Mouse (Mus musculus): ENCODE results near the gene Add3.

Add3 gene

DNA sequence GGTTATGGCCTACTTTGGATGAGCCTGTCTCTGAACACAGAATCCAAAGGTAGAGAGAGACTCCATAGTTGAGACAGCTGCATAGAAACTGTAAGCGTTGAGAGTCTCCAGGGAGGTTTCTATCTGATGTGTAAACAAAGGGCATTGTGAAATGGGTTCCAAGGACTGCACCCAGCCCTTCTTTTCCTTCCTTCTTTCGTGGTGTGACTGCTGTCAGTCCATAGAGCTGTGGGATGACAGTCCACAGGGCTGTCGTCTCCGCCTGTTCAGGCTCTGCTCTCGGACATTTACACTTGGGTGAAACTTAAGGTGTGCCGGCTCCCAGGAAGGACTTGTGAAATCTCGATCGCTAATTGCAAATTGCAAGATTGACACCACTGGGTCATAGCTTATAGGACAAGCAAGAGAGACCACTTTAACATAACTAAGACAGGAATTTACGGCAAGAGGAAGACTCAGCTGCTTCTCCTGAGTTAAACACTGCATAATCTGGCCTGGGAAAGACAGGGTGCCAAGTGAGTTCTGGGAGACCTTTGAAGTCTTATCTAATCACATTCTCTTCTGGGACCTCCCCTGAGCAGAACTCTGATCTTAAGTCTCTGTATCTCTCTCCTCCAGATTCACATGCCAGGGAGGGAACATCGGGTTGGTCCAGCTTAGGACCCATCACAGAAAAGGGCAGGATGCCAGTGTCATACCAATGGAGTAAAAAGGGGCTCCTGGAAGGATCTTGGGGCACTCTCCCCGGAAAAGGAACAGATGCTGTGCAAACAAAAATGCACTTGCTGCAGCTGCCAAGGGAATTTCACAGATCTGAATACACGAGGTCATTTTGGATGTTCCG is 11.5 kb upstream of the Add3 start:
- in situ Hi-C loops (cut with MboI, MseI), result loop anchor here in 1 of 2 experiments (5.0 kb wide), 1 partner anchor 66 kb away; no protein-coding TSS in a partner anchor

DNA sequence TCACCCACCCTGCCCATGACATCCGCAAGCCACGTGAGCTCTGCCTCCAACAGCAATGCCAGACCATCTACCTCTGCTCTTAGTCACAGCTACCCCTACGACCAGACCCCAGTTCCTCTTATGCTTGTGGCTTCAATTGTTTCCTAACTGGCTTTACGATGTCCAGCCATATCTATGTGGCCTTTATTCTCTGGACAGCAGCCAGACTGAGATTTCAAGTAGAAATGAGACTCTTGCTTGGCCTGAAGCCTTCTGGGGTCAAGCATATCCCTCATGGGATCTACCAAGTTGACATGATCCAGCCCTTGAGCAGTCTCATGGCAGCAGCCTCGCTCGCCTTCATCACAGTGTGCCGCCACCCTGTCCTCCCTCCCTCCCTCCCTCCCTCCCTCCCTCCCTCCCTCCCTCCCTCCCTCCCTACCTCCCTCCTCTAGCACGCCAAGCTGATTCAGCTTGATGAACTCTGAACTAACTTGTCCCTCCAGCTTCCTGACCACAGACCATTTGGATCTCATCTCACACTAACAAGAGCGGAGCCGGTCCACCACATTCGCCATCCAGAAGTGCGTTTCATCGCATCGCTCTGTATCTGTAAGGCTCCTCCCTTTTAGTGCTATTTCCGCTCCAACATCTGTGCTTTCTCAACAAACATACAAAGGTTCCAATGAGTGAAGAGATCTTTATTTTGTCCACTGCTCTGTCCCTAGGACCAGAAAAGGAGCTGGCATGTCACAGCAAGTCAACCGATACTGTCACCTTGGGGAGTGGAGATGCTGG is 9.7 kb upstream of the Add3 start:
- in situ Hi-C loops (cut with MboI, MseI), result loop anchor here in 1 of 2 experiments (5.0 kb wide), 1 partner anchor 43 kb away; no protein-coding TSS in a partner anchor

DNA sequence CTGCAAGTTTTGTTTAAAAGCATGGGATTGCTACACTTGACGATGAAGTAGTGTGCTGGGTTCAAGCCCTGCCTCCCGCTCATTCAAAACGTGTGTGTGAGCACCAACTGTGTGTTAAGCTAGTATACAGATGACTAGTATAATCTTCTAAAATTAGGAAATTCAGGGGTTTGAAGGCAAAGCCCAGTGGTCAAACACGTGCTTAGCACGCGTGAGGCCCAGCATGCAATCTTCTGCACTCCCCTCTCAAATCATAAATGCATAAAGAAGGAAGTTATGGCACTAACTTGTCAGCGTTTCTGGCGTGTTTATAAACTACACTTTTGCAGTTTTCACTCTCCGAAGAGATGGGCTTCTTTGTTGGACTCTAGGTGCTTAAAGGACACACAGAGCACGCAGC is 7.8 kb upstream of the Add3 start:
- in situ Hi-C loops (cut with MboI, MseI), result loop anchor here in 1 of 2 experiments (5.0 kb wide), 1 partner anchor 45 kb away; no protein-coding TSS in a partner anchor

DNA sequence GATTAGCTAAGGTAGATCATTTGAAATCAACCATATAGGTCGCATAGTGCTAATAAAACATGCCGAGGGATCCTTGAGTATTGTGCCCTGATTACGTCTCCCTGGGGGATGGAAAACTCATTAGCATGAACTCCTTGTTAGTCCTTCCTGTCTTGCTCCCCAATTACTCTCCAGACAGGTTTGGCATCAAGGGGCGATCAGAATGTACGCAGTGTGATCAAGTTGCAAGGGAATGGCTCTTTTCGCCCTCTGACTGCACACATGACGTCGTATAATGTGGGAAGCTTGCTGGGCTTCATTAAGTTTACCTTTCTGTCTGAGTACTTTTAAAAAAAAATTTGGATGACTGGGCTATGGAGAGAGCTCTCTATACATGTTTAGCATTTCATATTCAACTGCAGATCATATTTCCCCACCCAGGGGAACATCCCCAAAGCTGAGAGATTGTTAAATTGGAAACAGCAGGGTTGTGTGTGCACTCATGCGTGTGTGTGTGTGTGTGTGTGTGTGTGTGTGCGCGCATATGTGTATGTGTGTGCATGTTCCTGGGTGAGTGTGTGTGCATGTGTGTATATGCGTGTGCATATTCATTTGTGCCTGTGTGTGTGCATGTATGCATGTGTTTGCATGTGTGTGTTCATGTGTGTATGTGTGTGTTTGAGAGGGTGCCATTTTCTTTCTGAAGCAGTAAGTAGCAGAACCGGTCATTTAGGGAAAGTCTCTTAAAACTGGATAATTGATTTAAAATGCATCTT is 3.7 kb upstream of the Add3 start:
- in situ Hi-C loops (cut with MboI, MseI), result no loop called here

DNA sequence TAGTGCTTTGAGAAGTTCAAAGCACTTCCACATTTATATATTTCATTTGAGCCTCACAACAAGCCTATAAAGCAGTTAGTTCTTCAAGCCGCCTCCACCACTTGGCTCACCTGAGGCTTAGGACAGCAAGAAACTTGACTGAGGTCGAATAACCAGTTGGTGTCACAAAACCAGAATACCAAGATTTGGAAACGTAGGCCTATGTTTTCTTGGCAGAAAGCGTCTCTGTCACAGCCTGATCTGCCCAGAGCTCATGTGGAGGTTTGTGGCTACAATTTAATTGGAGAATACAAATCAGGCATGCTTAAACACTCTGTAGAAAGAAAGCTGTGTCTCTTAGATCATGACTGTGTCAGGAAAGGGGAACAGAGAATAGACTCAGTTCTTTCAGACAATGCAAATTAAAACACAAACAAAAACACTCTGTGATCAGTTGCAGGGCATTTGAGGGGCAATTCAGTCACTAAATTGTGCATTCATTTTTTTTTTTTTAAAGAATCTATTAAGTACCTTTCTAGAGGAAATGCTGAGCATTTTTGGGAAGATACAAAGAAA is 3.0 kb upstream of the Add3 start:
- in situ Hi-C loops (cut with MboI, MseI), result no loop called here

DNA sequence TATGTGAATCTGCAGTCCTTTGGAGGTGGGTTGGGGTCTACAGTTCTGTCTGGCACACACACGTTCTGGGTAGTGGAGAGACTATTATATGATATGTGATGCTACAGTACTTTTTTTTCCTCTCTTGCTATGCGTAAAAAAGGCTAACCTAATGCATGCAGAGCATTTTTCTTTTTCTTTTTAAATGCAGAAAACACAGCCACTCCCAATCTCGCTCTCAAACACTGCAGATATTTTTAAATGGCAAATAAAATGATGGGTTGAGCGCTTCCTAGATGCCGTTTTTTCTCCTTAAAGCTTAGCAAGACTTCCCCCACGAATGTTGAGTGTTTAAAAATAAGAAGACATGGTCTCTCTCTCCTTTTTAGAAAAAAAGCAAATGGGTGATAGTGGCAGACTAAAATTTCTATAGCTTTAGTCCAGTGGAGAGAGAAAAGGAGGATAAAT is 584 bp downstream of the Add3 start:
- in situ Hi-C loops (cut with MboI, MseI), result loop anchor here in 1 of 2 experiments (5.0 kb wide), 2 partner anchors 76 to 99 kb away; partner anchors contain the start of gene Xpnpep1

DNA sequence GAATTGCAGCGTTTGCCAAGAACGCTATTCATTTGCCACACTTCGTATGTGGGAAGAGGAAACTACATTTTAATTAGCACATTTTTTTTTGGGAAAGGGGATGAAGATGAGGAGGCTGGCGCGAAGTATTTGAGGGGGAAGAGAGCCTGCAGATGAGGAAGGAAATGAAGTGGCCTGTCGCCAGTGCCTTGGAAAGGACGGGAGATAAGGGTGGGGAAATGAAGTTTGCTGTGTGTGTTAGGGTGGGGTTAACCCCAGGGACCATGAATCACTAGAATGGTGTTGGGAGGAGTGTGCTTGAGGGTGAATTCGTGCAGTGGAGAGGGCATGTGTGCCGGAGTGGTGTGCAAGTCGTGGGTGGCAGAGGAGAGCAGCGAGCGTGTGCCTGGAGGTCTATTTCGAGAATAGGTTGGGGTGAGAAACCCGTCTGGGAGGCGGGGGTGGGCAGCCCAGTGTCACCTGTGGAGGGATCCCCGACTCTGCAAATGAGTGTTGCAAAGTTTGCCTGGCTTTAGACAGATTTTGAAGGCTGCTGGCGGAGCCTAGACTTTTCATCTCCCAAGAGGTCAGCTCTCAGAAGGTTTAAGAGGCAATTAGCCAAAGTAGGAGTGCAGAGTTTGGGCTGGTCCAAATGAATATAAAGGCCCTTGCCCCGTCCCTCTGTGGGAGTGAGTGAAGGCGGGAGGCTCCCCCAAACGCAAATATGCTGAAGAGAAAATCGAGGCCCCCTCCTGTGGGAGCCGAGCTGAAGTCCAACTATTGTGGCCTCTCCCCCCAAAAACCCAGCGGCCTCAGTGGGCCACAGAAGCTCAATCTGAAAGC is 1.2 kb downstream of the Add3 start:
- in situ Hi-C loops (cut with MboI, MseI), result loop anchor here in 1 of 2 experiments (5.0 kb wide), 2 partner anchors 76 to 99 kb away; partner anchors contain the start of gene Xpnpep1

DNA sequence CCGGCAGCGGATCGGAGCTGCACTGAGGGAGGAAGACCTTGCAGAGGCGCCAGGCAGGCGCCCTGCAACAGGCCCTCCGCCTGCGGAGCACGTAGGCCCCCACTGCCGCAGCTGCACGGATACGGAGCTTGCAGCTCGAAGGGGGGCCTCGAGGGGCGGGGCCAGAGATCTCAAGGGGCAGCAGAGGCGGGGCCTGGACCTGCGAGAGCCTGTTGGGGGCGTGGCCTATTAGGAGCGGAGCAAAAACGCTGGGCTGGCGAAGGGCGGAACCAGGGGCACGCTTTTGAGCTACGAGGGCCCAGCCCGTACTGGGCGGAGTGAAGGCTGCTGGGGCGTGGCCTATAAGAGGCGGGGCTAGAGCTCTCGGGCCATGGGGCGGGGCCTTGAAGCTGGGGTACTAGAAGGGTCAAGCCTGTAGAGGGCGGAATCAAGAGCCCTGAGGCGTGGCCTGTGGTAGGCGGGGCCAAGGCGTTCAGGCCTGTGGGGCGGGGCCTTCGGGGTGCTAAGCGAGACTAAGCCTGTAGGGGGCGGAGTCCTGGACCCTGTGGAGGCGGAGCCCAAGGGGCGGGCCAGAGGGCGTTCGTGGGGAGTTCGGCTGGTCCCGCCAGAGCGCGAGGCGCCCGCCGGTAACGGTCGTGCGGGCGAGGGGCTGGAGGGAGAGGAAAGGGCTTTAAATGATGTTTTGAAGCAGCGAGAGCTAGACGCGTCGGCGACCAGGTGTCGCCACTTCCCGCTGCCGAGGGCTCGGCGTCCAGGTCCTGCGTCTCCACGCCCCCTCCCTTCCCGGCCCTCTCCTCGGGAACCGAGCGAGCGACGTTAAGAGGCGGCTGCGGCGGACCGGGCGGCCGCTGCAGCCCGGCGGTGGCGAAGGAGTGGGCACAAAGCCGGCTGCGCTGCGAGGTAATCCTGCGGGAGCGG is 2.2 kb downstream of the Add3 start:
- in situ Hi-C loops (cut with MboI, MseI), result loop anchor here in 1 of 2 experiments (5.0 kb wide), 2 partner anchors 75 to 100 kb away; partner anchors contain the start of gene Xpnpep1

DNA sequence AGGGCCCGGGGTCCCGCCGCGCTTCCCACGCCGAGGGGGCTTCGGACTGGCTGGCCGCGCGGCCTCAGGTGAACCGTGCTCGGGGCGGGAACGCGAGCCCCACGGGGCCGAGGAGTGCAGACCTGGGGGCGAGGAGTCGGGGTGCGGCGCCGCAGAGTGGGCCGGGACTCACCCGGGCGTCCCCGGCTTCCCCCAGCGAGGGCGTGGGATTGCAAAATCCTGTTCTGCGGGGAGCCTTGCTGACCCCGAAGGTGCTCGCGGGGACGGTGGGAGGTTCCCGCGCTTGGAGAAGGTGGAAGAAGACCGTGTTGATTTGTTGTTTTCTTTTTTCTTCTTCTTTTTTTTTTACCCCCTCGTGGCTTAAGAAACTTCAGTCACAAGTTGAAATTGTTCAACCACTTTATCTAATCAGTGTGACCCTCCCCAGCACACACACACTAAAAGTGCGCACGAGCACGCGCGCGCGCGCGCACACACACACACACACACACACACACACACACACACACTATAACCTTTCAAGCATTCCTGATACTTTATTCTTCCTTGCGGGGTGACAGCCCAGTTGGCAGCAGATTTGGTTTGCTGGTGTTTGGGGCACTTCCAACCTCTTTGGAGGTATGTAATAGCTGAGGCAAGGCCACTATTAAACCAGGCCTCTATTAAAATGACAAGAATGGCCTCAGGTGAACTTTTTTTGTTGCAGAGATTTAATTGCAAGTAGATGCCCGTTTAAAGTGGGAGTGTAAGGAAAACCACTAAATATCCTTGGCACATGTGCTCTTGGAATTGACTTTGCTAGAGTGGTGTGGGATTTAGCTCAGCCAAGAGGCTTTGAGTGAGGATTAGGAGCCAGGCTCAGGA is 3.1 kb downstream of the Add3 start:
- in situ Hi-C loops (cut with MboI, MseI), result loop anchor here in 1 of 2 experiments (5.0 kb wide), 2 partner anchors 74 to 101 kb away; partner anchors contain the start of gene Xpnpep1

DNA sequence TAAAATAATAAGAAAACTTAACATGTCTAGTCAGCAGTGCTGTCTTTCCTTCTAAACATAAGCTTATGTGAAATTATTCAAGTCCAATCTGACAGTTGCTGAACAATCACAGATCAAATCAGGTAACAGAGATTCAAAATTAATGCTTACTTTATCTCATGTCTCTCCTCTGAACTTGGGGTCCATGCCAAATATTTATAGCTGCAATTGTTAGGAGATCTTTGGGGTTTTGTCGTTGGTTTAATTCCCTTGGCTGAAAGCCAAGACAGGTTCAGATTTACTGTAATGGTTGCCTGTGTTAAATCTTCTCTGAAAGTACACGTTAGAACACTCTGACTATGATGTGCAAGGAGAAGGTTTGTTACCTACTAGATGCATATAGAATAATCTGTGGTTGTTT is 4.8 kb downstream of the Add3 start:
- in situ Hi-C loops (cut with MboI, MseI), result no loop called here

DNA sequence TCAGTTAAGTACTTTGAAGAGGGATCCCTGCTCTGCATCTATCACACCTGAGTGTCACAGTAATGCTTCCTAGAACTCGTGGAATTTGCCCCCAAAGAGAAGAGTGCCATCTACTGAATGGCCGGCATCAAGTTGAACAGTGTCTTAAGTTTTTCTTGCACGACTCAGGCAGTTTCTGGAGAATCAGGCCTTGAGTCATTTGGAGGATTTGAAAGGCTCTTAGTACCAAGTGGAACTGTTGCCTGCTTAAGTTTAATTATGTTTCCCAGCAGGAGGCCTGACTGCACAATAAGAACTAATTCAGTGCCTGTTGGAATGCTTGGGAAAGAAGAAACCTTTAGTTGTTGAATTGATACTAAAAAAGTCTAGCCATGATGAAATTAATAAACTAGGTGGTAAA is 9.1 kb downstream of the Add3 start:
- in situ Hi-C loops (cut with MboI, MseI), result no loop called here

DNA sequence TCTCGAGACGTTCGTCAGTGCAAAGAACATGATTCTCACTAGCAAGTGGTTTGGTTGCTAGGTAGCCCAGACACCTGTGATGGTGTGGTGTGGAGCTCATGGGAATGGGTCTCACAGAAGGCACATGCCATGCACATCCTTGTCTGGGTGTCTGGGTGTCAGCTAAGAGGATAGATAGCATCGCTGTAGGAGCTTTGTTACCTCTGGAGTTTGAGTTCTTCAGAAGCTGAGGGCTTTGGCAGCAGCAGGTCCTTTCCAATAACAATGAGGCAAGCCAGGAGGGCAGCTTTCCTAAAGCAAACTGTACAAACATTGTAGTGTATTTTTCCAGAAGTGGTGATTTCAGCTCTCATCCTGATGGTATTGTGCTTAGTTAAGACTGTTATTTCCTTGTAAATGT is 12.2 kb downstream of the Add3 start:
- in situ Hi-C loops (cut with MboI, MseI), result loop anchor here in 1 of 2 experiments (10.0 kb wide), 1 partner anchor 412 kb away; no protein-coding TSS in a partner anchor

DNA sequence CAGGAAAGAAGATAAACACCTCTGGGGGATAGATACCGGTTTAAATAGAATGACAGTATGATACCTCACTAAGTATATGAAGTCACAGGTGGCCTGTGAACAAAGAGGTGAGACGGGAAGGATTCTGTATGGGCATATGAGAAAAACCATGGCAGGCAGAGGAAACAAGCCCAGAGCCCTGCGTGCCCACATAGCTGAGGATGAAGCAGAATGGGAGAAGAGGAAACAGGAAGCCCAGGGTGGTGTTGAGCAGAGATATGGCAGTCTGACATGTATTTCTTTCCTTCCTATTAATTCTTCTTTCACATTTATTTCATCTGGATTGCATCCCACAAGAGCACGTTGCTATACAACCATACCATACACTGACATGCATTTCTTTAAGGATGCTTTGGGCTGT is 12.9 kb downstream of the Add3 start:
- in situ Hi-C loops (cut with MboI, MseI), result loop anchor here in 1 of 2 experiments (10.0 kb wide), 1 partner anchor 412 kb away; no protein-coding TSS in a partner anchor

DNA sequence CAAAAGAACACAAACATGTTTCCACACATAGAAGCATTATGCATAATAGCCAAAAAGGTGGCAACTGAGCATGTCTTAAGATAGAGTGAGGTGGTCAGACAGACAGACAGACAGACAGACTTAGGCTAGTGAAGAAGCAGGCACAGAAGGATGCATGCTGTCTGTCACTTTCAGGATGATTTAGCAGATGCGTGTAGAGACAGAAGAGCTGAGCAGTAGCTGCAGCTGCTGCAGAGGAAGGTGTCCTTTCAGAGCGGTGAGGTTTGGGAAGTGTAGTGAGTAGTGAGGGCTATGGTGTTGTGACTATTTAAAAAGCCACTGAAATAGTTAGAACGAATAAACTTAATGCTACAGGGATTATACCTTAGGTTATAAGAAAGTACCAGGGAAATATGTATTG is 13.9 kb downstream of the Add3 start:
- in situ Hi-C loops (cut with MboI, MseI), result loop anchor here in 1 of 2 experiments (10.0 kb wide), 1 partner anchor 411 kb away; no protein-coding TSS in a partner anchor

DNA sequence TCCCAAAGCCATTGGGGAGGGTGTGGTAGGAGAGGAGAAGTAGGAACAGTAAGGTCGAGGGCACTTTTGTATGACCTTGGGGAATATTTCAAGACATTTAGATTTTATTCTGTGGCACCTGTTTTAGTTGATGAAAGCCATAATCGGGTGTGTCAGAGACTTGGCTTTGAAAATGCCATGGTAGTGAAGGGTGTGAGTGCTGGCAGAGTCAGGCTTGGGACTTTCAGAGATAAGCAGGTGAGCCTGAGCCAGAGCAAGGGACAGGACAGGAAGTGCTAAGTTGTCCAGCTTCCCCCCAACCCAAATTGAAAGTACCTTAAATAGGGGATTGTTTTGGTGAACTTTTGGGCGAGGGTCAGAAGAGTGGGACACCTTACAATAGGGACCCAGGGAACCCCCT is 16.1 kb downstream of the Add3 start:
- in situ Hi-C loops (cut with MboI, MseI), result loop anchor here in 1 of 2 experiments (10.0 kb wide), 1 partner anchor 408 kb away; no protein-coding TSS in a partner anchor

DNA sequence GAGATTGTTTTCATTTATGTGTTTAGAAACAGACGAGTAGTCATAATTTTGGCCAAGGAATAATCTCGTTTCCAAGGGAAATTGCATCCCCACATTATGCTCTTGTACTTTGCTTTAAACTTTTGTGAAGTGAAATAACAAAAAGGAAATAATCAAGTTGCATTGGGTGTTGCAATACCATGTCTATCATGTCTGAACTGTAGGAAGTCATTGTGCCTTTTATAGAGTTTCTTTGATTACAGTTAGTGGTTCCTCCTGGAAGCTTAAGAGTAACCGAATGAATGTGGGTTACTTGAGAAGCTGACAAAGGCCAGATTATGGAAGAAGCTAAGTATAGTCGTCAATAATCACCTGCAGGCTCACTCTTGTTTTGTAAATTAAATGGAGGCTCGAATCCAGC is 16.9 kb downstream of the Add3 start:
- in situ Hi-C loops (cut with MboI, MseI), result loop anchor here in 1 of 2 experiments (10.0 kb wide), 1 partner anchor 408 kb away; no protein-coding TSS in a partner anchor

DNA sequence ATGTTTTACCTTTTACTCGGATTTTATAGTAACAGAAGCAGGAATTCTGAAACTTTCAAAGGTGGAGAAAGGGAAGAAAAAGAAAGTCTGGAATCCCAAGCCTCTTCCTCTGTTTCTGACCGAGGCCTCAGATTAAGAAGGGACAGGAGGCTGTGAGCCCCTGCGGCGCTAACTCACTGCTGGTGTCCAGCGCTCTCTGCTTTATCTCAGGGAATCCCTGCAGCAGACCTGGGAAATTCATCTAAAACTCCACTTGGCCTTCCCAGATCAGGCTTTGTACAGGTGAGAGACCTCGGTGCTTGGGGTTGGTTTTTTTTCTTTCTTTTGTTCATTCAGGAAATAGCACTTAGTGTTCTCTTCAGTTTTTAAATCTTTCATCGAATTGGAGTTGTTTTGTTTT is 19.1 kb downstream of the Add3 start:
- in situ Hi-C loops (cut with MboI, MseI), result loop anchor here in 1 of 2 experiments (10.0 kb wide), 1 partner anchor 405 kb away; no protein-coding TSS in a partner anchor

DNA sequence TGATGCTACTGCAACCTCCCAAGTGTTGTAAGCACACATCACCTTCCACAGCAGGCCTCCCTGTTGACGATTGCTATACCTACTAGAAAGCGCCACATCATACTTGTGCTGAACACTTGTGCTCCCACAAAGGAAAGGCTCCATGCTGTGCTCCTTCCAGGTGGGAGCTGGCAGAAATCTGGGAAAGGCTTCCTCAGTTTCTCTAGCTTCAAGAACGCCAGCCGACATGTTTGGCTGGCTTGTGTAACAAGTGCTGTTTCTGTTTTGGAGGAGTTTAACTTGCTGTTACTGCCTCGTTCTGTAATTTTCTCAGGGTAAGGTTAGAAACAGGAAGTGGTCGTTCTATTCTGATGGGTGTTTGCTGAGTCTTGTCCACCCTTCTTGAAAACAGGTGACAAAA is 22.7 kb downstream of the Add3 start:
- in situ Hi-C loops (cut with MboI, MseI), result no loop called here

All from T-helper 17 cell (primary cell).